Mouse (Mus musculus): ENCODE results near the gene Polr2e. TPM values are rescaled to one million over a fixed set of nuclear protein-coding genes. Genes with fewer than 3 reads are reported as not detected.

Gene Polr2e
- polyA plus RNA-seq, 1 experiment from 2014 or later: 210 TPM

DNA sequence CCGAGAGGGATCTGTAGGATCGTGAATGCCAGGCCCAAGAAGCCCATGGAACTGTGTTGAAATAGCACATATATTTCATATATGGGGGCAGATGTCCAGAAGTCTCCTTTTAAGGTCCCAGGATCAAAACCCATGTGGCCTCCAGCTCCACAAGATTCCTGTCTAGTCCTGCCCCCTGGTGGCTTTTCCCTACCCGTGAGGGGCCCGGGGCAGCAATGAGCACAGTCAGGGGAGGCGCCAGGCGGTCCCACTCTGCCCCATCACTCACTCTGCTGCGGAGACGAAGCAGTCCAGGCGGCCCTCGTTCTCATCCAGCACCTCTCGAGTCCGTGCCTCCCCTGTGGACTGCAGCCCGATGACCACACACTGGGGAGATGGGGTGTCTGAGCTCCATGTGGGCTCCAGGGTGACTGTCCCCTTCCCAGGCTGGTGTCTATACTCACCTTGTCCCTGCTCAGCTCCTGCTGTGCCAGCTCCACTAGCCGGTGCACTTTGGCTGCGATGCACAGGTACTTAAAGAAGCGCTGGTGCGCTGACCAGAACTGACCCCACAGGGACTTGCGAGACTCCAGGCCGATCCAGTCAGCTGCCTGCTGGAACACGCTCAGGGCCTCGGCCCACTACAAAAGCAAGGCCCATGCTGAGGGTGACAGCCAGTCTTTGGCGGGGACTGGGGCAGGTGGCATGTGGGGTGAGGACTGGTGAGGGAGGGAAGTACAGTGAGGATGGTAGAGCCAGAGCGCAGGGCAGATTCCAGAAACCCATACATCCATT, 24.5 kb upstream of the Polr2e start:
- TF ChIP-seq CTCF (IDR thresholded peaks at IDR 0.05; ENCODE audit: low read depth): peak; percentile 48
- peaks cover 33% of the 10 kb centered on the region for H3K36me3 ChIP-seq (ENCODE audit: insufficient read depth, low read length)

DNA sequence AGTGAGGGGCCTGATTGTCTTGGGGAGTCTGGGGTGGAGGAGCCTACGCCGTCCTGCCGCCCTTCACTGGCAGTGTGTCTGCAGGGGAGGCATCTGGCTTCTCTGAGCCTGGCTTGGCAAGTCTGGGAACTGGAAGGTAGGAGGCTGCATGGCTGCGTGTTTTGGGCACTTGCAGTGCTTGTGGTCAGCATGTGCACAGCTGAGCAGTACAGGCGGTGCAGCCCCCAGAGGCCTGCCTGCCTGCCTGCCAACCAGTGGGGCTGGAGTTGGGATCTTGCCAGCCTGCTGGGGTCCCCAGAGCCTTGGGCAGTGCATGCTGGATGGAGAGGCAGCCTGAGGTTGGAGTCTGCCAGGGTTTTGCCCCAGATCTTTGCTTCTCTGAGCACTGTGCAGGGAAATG, 23.5 kb upstream of the Polr2e start:
- Histone ChIP-seq H3K9me3 (replicated peaks; ENCODE audit: low read length) (no peaks in the 10 kb centered on the region), H3K4me1 (replicated peaks; ENCODE audit: insufficient read depth, low read length) (no peaks in the 10 kb centered on the region), H3K4me2 (ENCODE audit: low read length) (no peak overlapping the region), H3K27ac (no peak overlapping the region), H3K27me3 (ENCODE audit: insufficient read depth, low read length) (no peaks in the 10 kb centered on the region), H3K36me3 (ENCODE audit: insufficient read depth, low read length) (peaks cover 40% of the 10 kb centered on the region), H3K4me3 (replicated peaks; ENCODE audit: low read depth, low read length) (no peak overlapping the region), H3K9ac (ENCODE audit: low read depth, low read length) (no peak overlapping the region)
- no peak for DNase-seq (ENCODE audit: low spot score)
- WGBS: 89% methylated on average over 5 of the region's 5 CpGs
- no peak for ATAC-seq (replicated peaks; ENCODE audit: low FRiP score, low read depth)
- TF ChIP-seq CTCF (IDR thresholded peaks at IDR 0.05; ENCODE audit: low read depth): no peak

More for the DNA sequence above, 24.5 kb upstream of the Polr2e start:
- Histone ChIP-seq H3K27ac (no peak overlapping the region), H3K4me1 (replicated peaks; ENCODE audit: insufficient read depth, low read length) (no peaks in the 10 kb centered on the region), H3K4me3 (replicated peaks; ENCODE audit: low read depth, low read length) (no peak overlapping the region), H3K9me3 (replicated peaks; ENCODE audit: low read length) (no peaks in the 10 kb centered on the region), H3K4me2 (ENCODE audit: low read length) (no peak overlapping the region), H3K9ac (ENCODE audit: low read depth, low read length) (peak overlapping the region; percentile 4; the same call in 1 of the 2 replicates), H3K27me3 (ENCODE audit: insufficient read depth, low read length) (no peaks in the 10 kb centered on the region)
- 76% methylated on average over 23 of the region's 23 CpGs for WGBS
- ATAC-seq (replicated peaks; ENCODE audit: low FRiP score, low read depth) (no peak), DNase-seq (ENCODE audit: low spot score) (no peak)

DNA sequence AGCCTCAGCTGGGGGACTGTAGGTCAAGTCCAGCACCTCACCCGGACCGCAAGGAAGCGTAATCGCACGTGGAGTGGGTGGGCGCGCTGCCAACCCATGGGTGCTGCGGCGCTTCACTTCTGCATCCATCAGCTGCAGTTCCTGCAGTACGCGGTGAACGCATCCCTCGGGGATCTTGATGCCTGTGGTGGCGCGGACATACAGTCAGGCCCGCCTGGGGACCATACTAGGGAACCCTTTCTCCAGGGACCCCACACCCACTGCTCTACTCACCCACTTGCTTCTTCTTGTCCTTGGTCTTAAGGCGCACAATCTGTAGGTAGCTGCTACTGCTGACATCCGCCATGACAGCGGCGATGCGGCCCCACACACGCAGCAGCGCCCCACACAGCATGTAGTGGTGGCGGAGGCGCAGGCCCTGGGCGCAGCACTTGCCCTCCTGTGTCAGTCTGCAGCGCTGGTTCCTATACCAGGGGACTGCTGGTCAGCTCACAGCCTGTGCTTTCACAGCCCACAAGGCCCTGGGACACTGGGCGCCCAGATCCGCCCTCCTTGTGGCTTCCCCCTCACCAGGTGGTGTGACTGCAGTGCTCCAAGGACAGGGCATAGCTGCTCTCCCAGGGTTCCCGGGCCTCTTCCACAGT, 18.2 kb upstream of the Polr2e start:
- no peaks in the 10 kb centered on the region for H3K27me3 ChIP-seq (ENCODE audit: insufficient read depth, low read length)
- H3K4me2 ChIP-seq (ENCODE audit: low read length): no peak overlapping the region
- WGBS: 83% methylated on average over 30 of the region's 30 CpGs
- no peak for TF ChIP-seq CTCF (IDR thresholded peaks at IDR 0.05; ENCODE audit: low read depth)
- H3K9ac ChIP-seq (ENCODE audit: low read depth, low read length): no peak overlapping the region; the same call in 1 of the 2 replicates
- no peak overlapping the region for H3K4me3 ChIP-seq (replicated peaks; ENCODE audit: low read depth, low read length)
- H3K36me3 ChIP-seq (ENCODE audit: insufficient read depth, low read length): peaks cover 45% of the 10 kb centered on the region
- ATAC-seq (replicated peaks; ENCODE audit: low FRiP score, low read depth) (no peak), DNase-seq (ENCODE audit: low spot score) (no peak)
- peaks cover 11% of the 10 kb centered on the region for H3K4me1 ChIP-seq (replicated peaks; ENCODE audit: insufficient read depth, low read length)
- no peaks in the 10 kb centered on the region for H3K9me3 ChIP-seq (replicated peaks; ENCODE audit: low read length)
- no peak overlapping the region; the same call in 1 of the 2 replicates for H3K27ac ChIP-seq

DNA sequence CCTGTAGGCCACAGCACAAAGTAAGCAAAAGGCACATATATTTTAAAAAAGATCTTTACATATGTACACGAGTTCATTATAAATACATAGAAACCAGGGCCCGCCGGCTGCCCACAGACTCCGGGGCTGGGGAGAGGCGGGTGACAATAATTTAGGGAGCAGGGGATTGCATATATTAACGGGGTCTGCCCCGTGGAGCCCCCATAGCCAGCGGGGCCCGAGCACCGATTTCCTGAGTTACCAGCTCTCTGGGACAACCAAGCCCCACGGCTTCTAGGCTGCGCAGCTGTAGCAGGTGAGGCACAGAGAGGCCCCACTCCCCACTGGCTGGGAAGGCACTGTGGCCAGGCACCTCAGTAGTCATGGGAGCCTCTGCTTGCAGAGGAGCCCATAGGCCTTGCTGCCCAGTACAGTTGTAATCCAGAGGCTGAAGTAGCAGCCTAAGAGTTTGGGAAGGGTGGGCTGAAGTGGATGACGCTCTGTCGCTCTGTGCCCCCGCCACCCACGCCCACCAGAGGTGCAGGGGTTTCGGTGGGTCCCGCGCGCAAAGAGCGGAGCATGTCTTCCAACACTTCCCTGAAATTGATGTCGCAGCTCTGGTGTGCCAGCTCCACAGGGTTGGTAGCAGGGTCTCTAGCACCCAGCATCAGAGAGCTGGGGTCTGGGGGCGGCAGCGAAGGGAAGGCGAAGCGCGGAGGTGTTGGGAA, 17.5 kb upstream of the Polr2e start:
- H3K27ac ChIP-seq: 0 out of 2 replicates have a peak overlapping the region, but pooled peaks have one; percentile 19
- WGBS: 93% methylated on average over 27 of the region's 27 CpGs
- H3K4me2 ChIP-seq (ENCODE audit: low read length): no peak overlapping the region
- H3K9me3 ChIP-seq (replicated peaks; ENCODE audit: low read length): no peaks in the 10 kb centered on the region
- H3K36me3 ChIP-seq (ENCODE audit: insufficient read depth, low read length): peaks cover 38% of the 10 kb centered on the region
- no peak overlapping the region for H3K4me3 ChIP-seq (replicated peaks; ENCODE audit: low read depth, low read length)
- ATAC-seq (replicated peaks; ENCODE audit: low FRiP score, low read depth) (no peak), DNase-seq (ENCODE audit: low spot score) (no peak)
- TF ChIP-seq CTCF (IDR thresholded peaks at IDR 0.05; ENCODE audit: low read depth): no peak
- H3K27me3 ChIP-seq (ENCODE audit: insufficient read depth, low read length): no peaks in the 10 kb centered on the region
- peaks cover 17% of the 10 kb centered on the region for H3K4me1 ChIP-seq (replicated peaks; ENCODE audit: insufficient read depth, low read length)
- H3K9ac ChIP-seq (ENCODE audit: low read depth, low read length): no peak overlapping the region

DNA sequence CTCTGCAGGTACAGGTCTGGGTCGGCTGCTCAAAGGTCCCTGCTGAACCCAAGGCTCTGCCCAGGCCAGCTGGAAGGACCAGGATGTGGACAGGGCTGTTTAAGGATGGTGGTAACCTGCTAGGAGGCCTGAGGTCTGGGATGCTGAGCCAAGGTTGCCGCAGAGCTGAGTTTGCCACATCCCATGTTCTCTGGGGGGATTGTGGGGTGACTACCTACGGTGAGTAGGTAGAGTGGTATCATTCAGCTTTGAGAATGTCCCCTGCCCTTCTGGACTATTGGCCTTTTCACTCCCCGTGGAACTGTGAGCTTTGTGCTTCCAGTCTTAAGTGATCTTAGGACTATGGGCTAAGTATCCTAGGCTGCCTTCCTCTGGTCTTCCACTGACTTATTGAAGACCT, 16.9 kb upstream of the Polr2e start:
- Histone ChIP-seq H3K9ac (ENCODE audit: low read depth, low read length) (no peak overlapping the region), H3K4me3 (replicated peaks; ENCODE audit: low read depth, low read length) (no peak overlapping the region), H3K36me3 (ENCODE audit: insufficient read depth, low read length) (peaks cover 33% of the 10 kb centered on the region), H3K9me3 (replicated peaks; ENCODE audit: low read length) (no peaks in the 10 kb centered on the region), H3K4me1 (replicated peaks; ENCODE audit: insufficient read depth, low read length) (peaks cover 18% of the 10 kb centered on the region), H3K27ac (no peak overlapping the region), H3K27me3 (ENCODE audit: insufficient read depth, low read length) (no peaks in the 10 kb centered on the region), H3K4me2 (ENCODE audit: low read length) (no peak overlapping the region)
- ATAC-seq (replicated peaks; ENCODE audit: low FRiP score, low read depth) (no peak), DNase-seq (ENCODE audit: low spot score) (no peak)
- 91% methylated on average over 4 of the region's 4 CpGs for WGBS
- TF ChIP-seq CTCF (IDR thresholded peaks at IDR 0.05; ENCODE audit: low read depth): no peak

DNA sequence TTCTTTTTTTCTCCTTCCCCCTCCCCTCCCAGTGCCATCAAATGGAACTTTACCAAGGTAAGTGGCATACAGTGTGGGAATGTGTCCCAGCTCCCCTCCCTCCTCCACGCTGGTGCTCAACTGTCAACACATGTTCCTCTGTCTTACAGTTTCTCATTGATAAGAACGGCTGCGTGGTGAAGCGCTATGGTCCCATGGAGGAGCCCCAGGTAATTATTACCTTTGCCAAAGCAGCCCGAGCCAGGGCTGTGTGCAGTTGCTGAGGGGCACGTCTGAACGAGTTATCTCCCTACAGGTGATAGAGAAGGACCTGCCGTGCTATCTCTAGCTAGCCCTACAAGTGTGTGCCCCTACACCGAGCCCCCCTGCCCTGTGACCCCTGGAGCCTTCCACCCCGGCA, 16.3 kb upstream of the Polr2e start:
- peak overlapping the region; percentile 71; the same call in 1 of the 2 replicates for H3K4me2 ChIP-seq (ENCODE audit: low read length)
- TF ChIP-seq CTCF (IDR thresholded peaks at IDR 0.05; ENCODE audit: low read depth): no peak
- 74% methylated on average over 8 of the region's 10 CpGs for WGBS
- no peak overlapping the region for H3K9ac ChIP-seq (ENCODE audit: low read depth, low read length)
- peaks cover 21% of the 10 kb centered on the region for H3K4me1 ChIP-seq (replicated peaks; ENCODE audit: insufficient read depth, low read length)
- ATAC-seq (replicated peaks; ENCODE audit: low FRiP score, low read depth) (no peak), DNase-seq (ENCODE audit: low spot score) (no peak)
- H3K9me3 ChIP-seq (replicated peaks; ENCODE audit: low read length): no peaks in the 10 kb centered on the region
- H3K27me3 ChIP-seq (ENCODE audit: insufficient read depth, low read length): no peaks in the 10 kb centered on the region
- H3K27ac ChIP-seq: no peak overlapping the region
- H3K36me3 ChIP-seq (ENCODE audit: insufficient read depth, low read length): peaks cover 33% of the 10 kb centered on the region
- H3K4me3 ChIP-seq (replicated peaks; ENCODE audit: low read depth, low read length): no peak overlapping the region; the same call in 1 of the 2 replicates
